Mouse (Mus musculus): ENCODE results near the gene Adgrb2.

DNA sequence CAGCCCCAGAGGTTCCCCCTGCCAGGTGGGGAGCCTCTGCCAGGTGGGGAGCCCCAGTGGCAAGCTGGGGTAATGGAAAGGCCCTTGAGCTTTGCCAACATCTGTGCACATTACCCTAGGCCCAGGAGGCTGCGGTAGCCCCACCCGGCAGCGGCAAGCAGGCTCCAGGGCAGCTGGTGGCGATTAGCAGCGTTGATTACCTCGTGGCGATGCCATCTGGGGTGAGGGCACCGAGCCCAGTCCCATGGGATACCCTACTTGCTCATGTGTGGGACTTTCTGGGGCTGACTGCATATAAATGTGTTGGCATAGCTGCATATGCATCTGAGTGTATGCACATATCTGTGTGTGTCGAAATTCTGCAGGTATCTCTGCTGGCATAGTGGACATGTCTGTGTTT is 59.5 kb downstream of the Adgrb2 start:
- no peak for TF ChIP-seq CTCF (IDR thresholded peaks at IDR 0.05; ENCODE audit: extremely low read depth, insufficient read length, insufficient replicate concordance, low read depth, low read length)
- TF ChIP-seq POLR2A (IDR thresholded peaks at IDR 0.05; ENCODE audit: low read depth, low read length), result no peak

All from small intestine, adult 2 months (tissue).